Mouse (Mus musculus) left cerebral cortex, adult 18-20 months (tissue): ENCODE measurements around the gene Igf2. TPM values are rescaled to one million over a fixed set of nuclear protein-coding genes. Genes with fewer than 3 reads are reported as not detected.

Source experiments
- DNase-seq, 2 experiments: peaks; one replicate each; pipeline ENCODE4 v3.0.0; 2021 to 2022; ENCODE audit warnings: low spot score in 2 of 2, mixed read lengths in 1 of 2
- microRNA-seq, 2 experiments: library from miRNA; unstranded; fragments of <30 nt; microRNA quantifications; one replicate each; pipeline ENCODE4 v1.2.0; 2021
- total RNA-seq, 2 experiments: library from RNA; stranded (reverse); gene quantifications; 2 replicates each; pipeline ENCODE4 v1.2.3; 2021

Igf2 gene
- total RNA-seq, 2 experiments from 2014 or later: 114 to 115 TPM

- DNase-seq: no peak
Observed at GRCm38 (mm10) chr7:142659181-142659681, 7.4 kb downstream of the Igf2 start.

- no peak for DNase-seq
Observed at GRCm38 (mm10) chr7:142658681-142659180, 7.9 kb downstream of the Igf2 start.

- DNase-seq: no peak
Observed at GRCm38 (mm10) chr7:142657821-142658614, 8.6 kb downstream of the Igf2 start.

GRCm38 (mm10) chr7:142657341-142657791, 9.2 kb downstream of the Igf2 start:
- DNase-seq: no peak

- DNase-seq: no peak
Observed at GRCm38 (mm10) chr7:142656055-142656454, 10.6 kb downstream of the Igf2 start.

- no peak for DNase-seq
Observed at GRCm38 (mm10) chr7:142655633-142656032, 11.0 kb downstream of the Igf2 start.

GRCm38 (mm10) chr7:142653726-142654125, 12.9 kb downstream of the Igf2 start:
- DNase-seq: no peak

- DNase-seq: no peak
Observed at GRCm38 (mm10) chr7:142646676-142647075, 19.9 kb downstream of the Igf2 start.

- DNase-seq: no peak
Observed at GRCm38 (mm10) chr7:142645045-142645444, 21.6 kb downstream of the Igf2 start.

- DNase-seq: no peak
Observed at GRCm38 (mm10) chr7:142636178-142636577, 30.4 kb downstream of the Igf2 start.

- DNase-seq: no peak
Observed at GRCm38 (mm10) chr7:142630691-142631090, 35.9 kb downstream of the Igf2 start.

GRCm38 (mm10) chr7:142629806-142630205, 36.8 kb downstream of the Igf2 start:
- no peak for DNase-seq

GRCm38 (mm10) chr7:142622180-142622579, 44.4 kb downstream of the Igf2 start:
- no peak for DNase-seq

- no peak for DNase-seq
Observed at GRCm38 (mm10) chr7:142613077-142613476, 53.5 kb downstream of the Igf2 start.

GRCm38 (mm10) chr7:142610627-142611406, 55.8 kb downstream of the Igf2 start:
- DNase-seq: peak; percentile 47 to 63

- no peak for DNase-seq
Observed at GRCm38 (mm10) chr7:142600921-142601320, 65.7 kb downstream of the Igf2 start.

Small RNA genes within 50 kb of the gene (microRNA-seq; reads per million reads assigned to microRNA genes)
- 81.0 to 126 reads per million in 2 experiments for gene Mir483

Other genes with a start within 250 kb of the Igf2 start
- not detected for gene Syt8, start 232.0 kb downstream of the Igf2 start, total RNA-seq
- gene Tnni2, start 225.0 kb downstream of the Igf2 start, total RNA-seq: under 1 TPM in 1 of 2 experiments, not detected in 1; 0.44 TPM
- 1 to 10 TPM; 4.2 to 5.7 TPM for gene Lsp1, start 206.0 kb downstream of the Igf2 start, total RNA-seq
- not detected for gene Tnnt3, start 168.0 kb downstream of the Igf2 start, total RNA-seq
- 1 to 10 TPM; 3.1 to 5.9 TPM for gene Mrpl23, start 134.1 kb downstream of the Igf2 start, total RNA-seq
- gene Gm49394, start 3.1 kb upstream of the Igf2 start, total RNA-seq: under 1 TPM in 1 of 2 experiments, not detected in 1; 0.12 TPM
- gene Ins2, start 76.6 kb upstream of the Igf2 start, total RNA-seq: not detected